Comparison of ENCODE assay signal across 20 mouse cellular contexts in the genomic region with DNA sequence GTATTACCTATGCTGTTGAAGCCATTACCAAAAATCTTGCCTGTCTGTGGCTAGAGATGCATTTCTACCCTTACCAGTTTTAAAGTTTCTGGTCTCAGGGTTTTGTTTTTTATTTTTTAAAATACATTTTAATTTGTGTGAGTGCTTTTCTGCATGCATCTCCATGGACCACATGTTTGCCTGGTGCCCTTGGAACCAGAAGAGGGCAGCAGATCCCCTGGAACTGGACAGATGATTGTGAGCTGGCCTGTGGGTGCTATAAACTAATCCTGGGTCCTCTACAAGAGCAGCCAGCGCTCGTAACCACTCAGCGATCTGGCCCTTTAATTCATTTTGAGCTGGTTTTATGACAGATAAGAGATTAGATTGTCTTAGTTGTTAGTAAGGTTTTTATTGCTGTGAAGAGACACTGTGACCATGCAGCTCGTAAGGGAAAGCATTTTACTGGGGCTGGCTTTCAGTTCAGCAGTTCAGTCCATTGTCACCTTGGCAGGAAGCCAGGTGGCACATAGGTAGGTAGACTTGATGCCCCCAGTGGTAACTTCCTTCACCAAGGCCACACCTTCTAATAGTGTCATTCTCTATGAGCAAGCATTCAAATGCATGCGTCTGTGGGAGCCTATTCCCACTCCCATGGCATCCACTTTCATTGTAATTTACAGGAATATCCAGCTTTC. TPM values are rescaled to one million over a fixed set of nuclear protein-coding genes. Genes with fewer than 3 reads are reported as not detected.
A peak's percentile ranks its signal among the peaks of the same experiment; 100 is the strongest.
DNase-seq lines count a peak whose midpoint lies in the region; ATAC-seq and TF ChIP-seq lines count a peak whose summit lies in the region.
"Had no signal": no experiment of that assay in that cellular context is flagged by ENCODE, and none has a peak within 500 bp of the region (broad histone marks: within the 10 kb centered on the region; RNA-seq: fewer than 3 reads in every experiment).

No protein-coding gene starts in this region.

- H3K27ac ChIP-seq in kidney, adult 2 months (ENCODE audit: insufficient read depth, low read depth, low read length) = no peak overlapping the region
- no peak overlapping the region for H3K27ac ChIP-seq in kidney, embryonic 16.5 days (ENCODE audit: low read length)
- H3K27ac ChIP-seq in lung, postnatal 0 days (ENCODE audit: low read length) = no peak overlapping the region
- no peak overlapping the region for H3K27ac ChIP-seq in intestine, embryonic 15.5 days
- H3K27ac ChIP-seq: embryonic facial prominence, embryonic 13.5 days; hindbrain, embryonic 15.5 days; midbrain, embryonic 15.5 days had no signal

- no peak overlapping the region for H3K4me2 ChIP-seq in kidney, embryonic 16.5 days (replicated peaks; ENCODE audit: low read depth, low read length)
- H3K4me2 ChIP-seq in lung, postnatal 0 days (replicated peaks; ENCODE audit: low read depth, low read length) = no peak overlapping the region
- no peak overlapping the region for H3K4me2 ChIP-seq in intestine, embryonic 15.5 days (replicated peaks)
- H3K4me2 ChIP-seq: embryonic facial prominence, embryonic 13.5 days; heart, embryonic 11.5 days; hindbrain, embryonic 15.5 days; midbrain, embryonic 15.5 days had no signal

- H3K4me3 ChIP-seq in kidney, adult 2 months (ENCODE audit: insufficient read depth, low read depth, low read length) = no peak overlapping the region
- no peak overlapping the region for H3K4me3 ChIP-seq in kidney, embryonic 16.5 days (ENCODE audit: low read length)
- H3K4me3 ChIP-seq in lung, postnatal 0 days (ENCODE audit: low read depth, low read length) = no peak overlapping the region
- H3K4me3 ChIP-seq in intestine, embryonic 15.5 days (replicated peaks) = no peak overlapping the region
- H3K4me3 ChIP-seq: embryonic facial prominence, embryonic 13.5 days; hindbrain, embryonic 15.5 days; midbrain, embryonic 15.5 days had no signal

- peaks cover 3% of the 10 kb centered on the region for H3K36me3 ChIP-seq in kidney, adult 2 months (ENCODE audit: control insufficient read depth, insufficient read depth, low read length)
- H3K36me3 ChIP-seq in kidney, embryonic 16.5 days (ENCODE audit: insufficient read depth, low read length) = peaks cover 64% of the 10 kb centered on the region
- peaks cover 26% of the 10 kb centered on the region for H3K36me3 ChIP-seq in lung, postnatal 0 days (ENCODE audit: insufficient read depth, low read length)
- peaks cover 41% of the 10 kb centered on the region for H3K36me3 ChIP-seq in intestine, embryonic 15.5 days

- no peak for TF ChIP-seq POLR2A in kidney, adult 2 months (IDR thresholded peaks at IDR 0.05; ENCODE audit: low read depth, low read length)

- no peak for TF ChIP-seq EP300 in lung, postnatal 0 days (IDR thresholded peaks at IDR 0.05)

- H3K9me3 ChIP-seq in kidney, embryonic 16.5 days (ENCODE audit: low read length) = no peaks in the 10 kb centered on the region
- H3K9me3 ChIP-seq in lung, postnatal 0 days (ENCODE audit: low read length) = no peaks in the 10 kb centered on the region
- no peaks in the 10 kb centered on the region for H3K9me3 ChIP-seq in intestine, embryonic 15.5 days
- H3K9me3 ChIP-seq: embryonic facial prominence, embryonic 13.5 days; G1E; hindbrain, embryonic 15.5 days; midbrain, embryonic 15.5 days had no signal

- no peaks in the 10 kb centered on the region for H3K4me1 ChIP-seq in kidney, adult 2 months (ENCODE audit: control insufficient read depth, insufficient read depth, low read length)
- no peaks in the 10 kb centered on the region for H3K4me1 ChIP-seq in kidney, embryonic 16.5 days (ENCODE audit: insufficient read depth, low read length)
- no peaks in the 10 kb centered on the region for H3K4me1 ChIP-seq in lung, postnatal 0 days (ENCODE audit: insufficient read depth, low read depth, low read length)
- H3K4me1 ChIP-seq in intestine, embryonic 15.5 days (replicated peaks) = no peaks in the 10 kb centered on the region
- H3K4me1 ChIP-seq: embryonic facial prominence, embryonic 13.5 days; hindbrain, embryonic 15.5 days; midbrain, embryonic 15.5 days had no signal

- ATAC-seq in kidney, embryonic 16.5 days (ENCODE audit: low FRiP score, low TSS enrichment) = no peak
- ATAC-seq in lung, postnatal 0 days = no peak
- peak; percentile 64 for ATAC-seq in intestine, embryonic 15.5 days
- ATAC-seq: midbrain, embryonic 15.5 days had no signal

- no peaks in the 10 kb centered on the region for H3K27me3 ChIP-seq in kidney, adult 2 months (replicated peaks; ENCODE audit: control insufficient read depth, insufficient read depth, low read length)
- no peaks in the 10 kb centered on the region for H3K27me3 ChIP-seq in kidney, embryonic 16.5 days (ENCODE audit: insufficient read depth, low read length)
- H3K27me3 ChIP-seq in lung, postnatal 0 days (replicated peaks; ENCODE audit: insufficient read depth, low read length) = no peaks in the 10 kb centered on the region
- no peaks in the 10 kb centered on the region for H3K27me3 ChIP-seq in intestine, embryonic 15.5 days (replicated peaks)
- H3K27me3 ChIP-seq: embryonic facial prominence, embryonic 13.5 days; hindbrain, embryonic 15.5 days; midbrain, embryonic 15.5 days had no signal

- H3K9ac ChIP-seq in kidney, embryonic 16.5 days (replicated peaks; ENCODE audit: low read length) = no peak overlapping the region
- H3K9ac ChIP-seq in lung, postnatal 0 days (replicated peaks; ENCODE audit: low read depth) = no peak overlapping the region
- no peak overlapping the region for H3K9ac ChIP-seq in intestine, embryonic 15.5 days
- H3K9ac ChIP-seq: embryonic facial prominence, embryonic 13.5 days; hindbrain, embryonic 15.5 days; midbrain, embryonic 15.5 days had no signal

- TF ChIP-seq CTCF in kidney, adult 2 months (conservative IDR thresholded peaks at IDR 0.05; ENCODE audit: insufficient read depth, insufficient read length, low read depth, low read length) = 0 out of 2 replicates have a peak, but pooled peaks have one; percentile 17
- 0 out of 2 replicates have a peak, but pooled peaks have one; percentile 20 for TF ChIP-seq CTCF in lung, postnatal 0 days (IDR thresholded peaks at IDR 0.05)

- 93% methylated on average over 5 of the region's 5 CpGs for WGBS in kidney, adult 2 months
- 89% methylated on average over 5 of the region's 5 CpGs for WGBS in kidney, embryonic 16.5 days
- WGBS in lung, postnatal 0 days = 94% methylated on average over 5 of the region's 5 CpGs
- 72% methylated on average over 5 of the region's 5 CpGs for WGBS in intestine, embryonic 15.5 days

- DNase-seq in kidney, adult 2 months = no peak
- DNase-seq in lung, postnatal 0 days (ENCODE audit: low spot score) = no peak
- no peak for DNase-seq in lung, postnatal 14 days
- DNase-seq in cerebellum, adult 11 months = no peak
- no peak for DNase-seq in right cerebral cortex, postnatal 14 days
- DNase-seq: cerebellum, adult 9-10 months; gastrocnemius, postnatal 25 days; kidney, adult 9 months; lung, adult 18-20 months; retina, postnatal 1 day; spleen, adult 18-20 months; thymus, adult 2 months had no signal

RNA-seq across cellular contexts. Expression of a gene that starts 8.4 kb away (rescaled TPM):
- not detected in 2 replicates for polyA plus RNA-seq in kidney, adult 2 months (2012; rRNA removed)
- 28.2 and 34.7 TPM in 2 replicates for polyA plus RNA-seq in kidney, embryonic 16.5 days (2015; fragmentation: Nextera tagmentation; extraction: Ambion mirVana)
- 32.4 and 32.5 TPM in 2 replicates for polyA plus RNA-seq in lung, postnatal 0 days (2015; fragmentation: Nextera tagmentation; extraction: Ambion mirVana)
- 24.9 and 30.2 TPM in 2 replicates for polyA plus RNA-seq in intestine, embryonic 15.5 days (2015; fragmentation: Nextera tagmentation; extraction: Ambion mirVana)
- polyA plus RNA-seq: frontal cortex, adult 2 months; G1E; thymus, adult 2 months had no signal

RNA-seq across cellular contexts. Expression of a gene that starts 29.4 kb away (rescaled TPM):
- 220 and 241 TPM in 2 replicates for polyA plus RNA-seq in kidney, adult 2 months (2012; rRNA removed)
- polyA plus RNA-seq in kidney, embryonic 16.5 days (2015; fragmentation: Nextera tagmentation; extraction: Ambion mirVana) = 98.1 and 106 TPM in 2 replicates
- 43.6 and 43.9 TPM in 2 replicates for polyA plus RNA-seq in lung, postnatal 0 days (2015; fragmentation: Nextera tagmentation; extraction: Ambion mirVana)
- polyA plus RNA-seq in intestine, embryonic 15.5 days (2015; fragmentation: Nextera tagmentation; extraction: Ambion mirVana) = 119 and 122 TPM in 2 replicates

RNA-seq across cellular contexts. Expression of a gene that starts 45.0 kb away (rescaled TPM):
- 138 and 141 TPM in 2 replicates for polyA plus RNA-seq in kidney, adult 2 months (2012; rRNA removed)
- 53.5 and 54.8 TPM in 2 replicates for polyA plus RNA-seq in kidney, embryonic 16.5 days (2015; fragmentation: Nextera tagmentation; extraction: Ambion mirVana)
- 21.8 and 24.8 TPM in 2 replicates for polyA plus RNA-seq in lung, postnatal 0 days (2015; fragmentation: Nextera tagmentation; extraction: Ambion mirVana)
- 25.7 and 26.6 TPM in 2 replicates for polyA plus RNA-seq in intestine, embryonic 15.5 days (2015; fragmentation: Nextera tagmentation; extraction: Ambion mirVana)

Comparison
In these comparisons a context has a peak if more than half of its experiments do, and no peak if none do; other contexts are left out.
1. RNA of a gene that starts 8.4 kb away (polyA plus RNA-seq): 32.4 to 32.5 TPM in lung, postnatal 0 days, 28.2 to 34.7 TPM in kidney, embryonic 16.5 days and 24.9 to 30.2 TPM in intestine, embryonic 15.5 days; not detected in kidney, adult 2 months; every median in the first group is over 10 times any median in the second.